Mouse (Mus musculus) myocyte (in vitro differentiated cells): ENCODE data around the gene Garnl3. TPM values are rescaled to one million over a fixed set of nuclear protein-coding genes. Genes with fewer than 3 reads are reported as not detected.

Experiments used
- H3K27me3 ChIP-seq: one replicate; pipeline ENCODE4 v1.6.1; 2011; ENCODE audit not compliant: control insufficient read depth, insufficient read depth, insufficient read length
- H3K36me3 ChIP-seq: one replicate; pipeline ENCODE4 v1.6.1; 2011; ENCODE audit not compliant: control insufficient read depth, insufficient read depth
- H3K4me2 ChIP-seq: one replicate; pipeline ENCODE4 v1.6.1; 2011; ENCODE audit warnings: low read depth, control low read depth
- H3K4me3 ChIP-seq: one replicate; pipeline ENCODE4 v1.5.1; 2011; ENCODE audit warnings: mild to moderate bottlenecking, control low read depth, moderate library complexity
- H3K79me2 ChIP-seq: one replicate; pipeline ENCODE4 v1.6.1; 2011; ENCODE audit not compliant: control insufficient read depth, insufficient read depth
- H3ac ChIP-seq: one replicate; pipeline ENCODE4 v1.6.1; 2011; ENCODE audit not compliant: control insufficient read depth, insufficient read length
- CEBPB ChIP-seq: IDR thresholded peaks from 2 replicates; pipeline ENCODE4 v1.6.1; 2011; ENCODE audit warnings: mild to moderate bottlenecking, moderate library complexity; ENCODE audit not compliant: poor library complexity, insufficient read depth, severe bottlenecking
- E2F4 ChIP-seq: IDR thresholded peaks from one replicate; pipeline ENCODE4 v1.6.1; 2011; ENCODE audit warnings: mild to moderate bottlenecking, control low read depth, moderate library complexity; ENCODE audit not compliant: insufficient read depth
- MAX ChIP-seq: IDR thresholded peaks from one replicate; pipeline ENCODE4 v1.6.1; 2011; ENCODE audit warnings: low read depth, mild to moderate bottlenecking, control low read depth
- MYOD1 ChIP-seq, 3 experiments: IDR thresholded peaks; one replicate each; pipeline ENCODE4 v1.6.1; 2011; ENCODE audit warnings: control low read depth in 2 of 3, low read depth in 2 of 3, mild to moderate bottlenecking in 2 of 3, moderate library complexity in 1 of 3; ENCODE audit not compliant: insufficient read length in 2 of 3, control insufficient read depth in 1 of 3
- MYOG ChIP-seq, 3 experiments: IDR thresholded peaks; one replicate each; pipeline ENCODE4 v1.6.1; 2011; ENCODE audit warnings: control low read depth in 2 of 3, low read depth in 2 of 3, mild to moderate bottlenecking in 2 of 3; ENCODE audit not compliant: insufficient read length in 2 of 3, control insufficient read depth in 1 of 3, insufficient read depth in 1 of 3
- POLR2A ChIP-seq: IDR thresholded peaks from one replicate; pipeline ENCODE4 v1.6.1; 2011; ENCODE audit warnings: low read depth, mild to moderate bottlenecking, control low read depth, moderate library complexity; ENCODE audit not compliant: insufficient read length
- POLR2AphosphoS2 ChIP-seq: IDR thresholded peaks from one replicate; pipeline ENCODE4 v1.6.1; 2011; ENCODE audit warnings: low read depth, control low read depth; ENCODE audit not compliant: insufficient read length
- REST ChIP-seq: IDR thresholded peaks from one replicate; pipeline ENCODE4 v1.6.1; 2011; ENCODE audit warnings: mild to moderate bottlenecking, control low read depth, moderate library complexity; ENCODE audit not compliant: insufficient read depth, insufficient read length
- SRF ChIP-seq: IDR thresholded peaks from one replicate; pipeline ENCODE4 v1.6.1; 2011; ENCODE audit warnings: low read depth; ENCODE audit not compliant: control insufficient read depth, insufficient read length
- TCF12 ChIP-seq: IDR thresholded peaks from one replicate; pipeline ENCODE4 v1.6.1; 2011; ENCODE audit warnings: mild to moderate bottlenecking, control low read depth; ENCODE audit not compliant: poor library complexity, insufficient read depth, severe bottlenecking
- TCF3 ChIP-seq: IDR thresholded peaks from one replicate; pipeline ENCODE4 v1.6.1; 2011; ENCODE audit warnings: low read depth, control low read depth; ENCODE audit not compliant: insufficient read length
- USF1 ChIP-seq: IDR thresholded peaks from one replicate; pipeline ENCODE4 v1.6.1; 2011; ENCODE audit warnings: low read depth, mild to moderate bottlenecking, control low read depth, moderate library complexity
- polyA plus RNA-seq: library from polyadenylated mRNA; unstranded; fragments of >200 nt; fragmentation: generic; extraction: Trizol; gene quantifications from one replicate; pipeline ENCODE4 v1.2.1, GENCODE M21; 2012; ENCODE audit warnings: missing spikeins

Garnl3 gene
- polyA plus RNA-seq, 1 experiment, result 2.1 TPM

- no peaks in the 10 kb centered on the region for H3K79me2 ChIP-seq
- no peak overlapping the region for H3K4me2 ChIP-seq
- no peaks in the 10 kb centered on the region for H3K36me3 ChIP-seq
- H3K4me3 ChIP-seq, result no peak overlapping the region
- peaks cover 4% of the 10 kb centered on the region for H3K27me3 ChIP-seq
- TF ChIP-seq E2F4 (no peak), MYOG (IDR thresholded peaks at IDR 0.05; ENCODE audit: control insufficient read depth in 1 of 3, insufficient read depth in 1 of 3, insufficient read length in 2 of 3, low read depth in 2 of 3) (no peak), USF1 (no peak), POLR2A (no peak), TCF12 (no peak), TCF3 (no peak), MYOD1 (IDR thresholded peaks at IDR 0.05; ENCODE audit: control insufficient read depth in 1 of 3, insufficient read length in 2 of 3, low read depth in 2 of 3) (no peak), CEBPB (no peak), SRF (no peak), REST (no peak), POLR2AphosphoS2 (no peak), MAX (no peak)
- H3ac ChIP-seq, result no peak overlapping the region
These were observed 57.3 kb downstream of the Garnl3 start for GRCm38 (mm10) chr2:33074188-33074587.

GRCm38 (mm10) chr2:33072333-33072732 is 59.1 kb downstream of the Garnl3 start:
- peaks cover 20% of the 10 kb centered on the region for H3K27me3 ChIP-seq
- H3ac ChIP-seq, result no peak overlapping the region
- no peak overlapping the region for H3K4me3 ChIP-seq
- no peaks in the 10 kb centered on the region for H3K79me2 ChIP-seq
- no peak overlapping the region for H3K4me2 ChIP-seq
- TF ChIP-seq CEBPB (no peak), SRF (no peak), MYOG (IDR thresholded peaks at IDR 0.05; ENCODE audit: control insufficient read depth in 1 of 3, insufficient read depth in 1 of 3, insufficient read length in 2 of 3, low read depth in 2 of 3) (no peak), USF1 (no peak), MAX (no peak), MYOD1 (IDR thresholded peaks at IDR 0.05; ENCODE audit: control insufficient read depth in 1 of 3, insufficient read length in 2 of 3, low read depth in 2 of 3) (no peak), POLR2A (no peak), TCF12 (no peak), E2F4 (no peak), POLR2AphosphoS2 (no peak), REST (no peak), TCF3 (no peak)
- no peaks in the 10 kb centered on the region for H3K36me3 ChIP-seq

GRCm38 (mm10) chr2:33065610-33066009 is 65.8 kb downstream of the Garnl3 start:
- no peaks in the 10 kb centered on the region for H3K36me3 ChIP-seq
- H3K4me2 ChIP-seq, result no peak overlapping the region
- no peak for TF ChIP-seq TCF12
- no peak for TF ChIP-seq POLR2AphosphoS2
- TF ChIP-seq E2F4, result no peak
- no peak for TF ChIP-seq MYOD1 (IDR thresholded peaks at IDR 0.05; ENCODE audit: control insufficient read depth in 1 of 3, insufficient read length in 2 of 3, low read depth in 2 of 3)
- TF ChIP-seq USF1, result no peak
- no peak for TF ChIP-seq CEBPB
- no peak for TF ChIP-seq SRF
- no peak for TF ChIP-seq REST
- no peak for TF ChIP-seq TCF3
- TF ChIP-seq MYOG (IDR thresholded peaks at IDR 0.05; ENCODE audit: control insufficient read depth in 1 of 3, insufficient read depth in 1 of 3, insufficient read length in 2 of 3, low read depth in 2 of 3), result no peak
- TF ChIP-seq POLR2A, result no peak
- TF ChIP-seq MAX, result no peak
- H3K79me2 ChIP-seq, result no peaks in the 10 kb centered on the region
- peaks cover 23% of the 10 kb centered on the region for H3K27me3 ChIP-seq
- H3K4me3 ChIP-seq, result no peak overlapping the region
- H3ac ChIP-seq, result no peak overlapping the region

GRCm38 (mm10) chr2:33062744-33063143 is 68.7 kb downstream of the Garnl3 start:
- no peak overlapping the region for H3K4me3 ChIP-seq
- no peak for TF ChIP-seq SRF
- no peak for TF ChIP-seq MYOG (IDR thresholded peaks at IDR 0.05; ENCODE audit: control insufficient read depth in 1 of 3, insufficient read depth in 1 of 3, insufficient read length in 2 of 3, low read depth in 2 of 3)
- no peak for TF ChIP-seq POLR2A
- no peak for TF ChIP-seq POLR2AphosphoS2
- no peak for TF ChIP-seq MAX
- TF ChIP-seq E2F4, result no peak
- TF ChIP-seq REST, result no peak
- no peak for TF ChIP-seq CEBPB
- H3K79me2 ChIP-seq, result no peaks in the 10 kb centered on the region
- no peaks in the 10 kb centered on the region for H3K36me3 ChIP-seq
- H3K4me2 ChIP-seq, result no peak overlapping the region
- peaks cover 7% of the 10 kb centered on the region for H3K27me3 ChIP-seq
- no peak overlapping the region for H3ac ChIP-seq

- H3K36me3 ChIP-seq, result no peaks in the 10 kb centered on the region
- TF ChIP-seq REST (no peak), POLR2A (no peak), E2F4 (no peak), MYOG (IDR thresholded peaks at IDR 0.05; ENCODE audit: control insufficient read depth in 1 of 3, insufficient read depth in 1 of 3, insufficient read length in 2 of 3, low read depth in 2 of 3) (no peak), USF1 (no peak), MYOD1 (IDR thresholded peaks at IDR 0.05; ENCODE audit: control insufficient read depth in 1 of 3, insufficient read length in 2 of 3, low read depth in 2 of 3) (no peak), CEBPB (no peak), TCF3 (no peak), SRF (no peak), MAX (no peak), POLR2AphosphoS2 (no peak), TCF12 (no peak)
- no peak overlapping the region for H3ac ChIP-seq
- H3K79me2 ChIP-seq, result no peaks in the 10 kb centered on the region
- H3K4me2 ChIP-seq, result no peak overlapping the region
- no peak overlapping the region for H3K4me3 ChIP-seq
- H3K27me3 ChIP-seq, result no peaks in the 10 kb centered on the region
These were observed 72.5 kb downstream of the Garnl3 start for GRCm38 (mm10) chr2:33058926-33059325.
